Mouse (Mus musculus) right cerebral cortex, postnatal 10 days (tissue): Measurements from ENCODE around the gene Gid4.

Experiments
- DNase-seq, 2 experiments: peaks; one replicate each; pipeline ENCODE4 v3.0.0; 2021; ENCODE audit warnings: low spot score in 2 of 2

Gene Gid4

DNA sequence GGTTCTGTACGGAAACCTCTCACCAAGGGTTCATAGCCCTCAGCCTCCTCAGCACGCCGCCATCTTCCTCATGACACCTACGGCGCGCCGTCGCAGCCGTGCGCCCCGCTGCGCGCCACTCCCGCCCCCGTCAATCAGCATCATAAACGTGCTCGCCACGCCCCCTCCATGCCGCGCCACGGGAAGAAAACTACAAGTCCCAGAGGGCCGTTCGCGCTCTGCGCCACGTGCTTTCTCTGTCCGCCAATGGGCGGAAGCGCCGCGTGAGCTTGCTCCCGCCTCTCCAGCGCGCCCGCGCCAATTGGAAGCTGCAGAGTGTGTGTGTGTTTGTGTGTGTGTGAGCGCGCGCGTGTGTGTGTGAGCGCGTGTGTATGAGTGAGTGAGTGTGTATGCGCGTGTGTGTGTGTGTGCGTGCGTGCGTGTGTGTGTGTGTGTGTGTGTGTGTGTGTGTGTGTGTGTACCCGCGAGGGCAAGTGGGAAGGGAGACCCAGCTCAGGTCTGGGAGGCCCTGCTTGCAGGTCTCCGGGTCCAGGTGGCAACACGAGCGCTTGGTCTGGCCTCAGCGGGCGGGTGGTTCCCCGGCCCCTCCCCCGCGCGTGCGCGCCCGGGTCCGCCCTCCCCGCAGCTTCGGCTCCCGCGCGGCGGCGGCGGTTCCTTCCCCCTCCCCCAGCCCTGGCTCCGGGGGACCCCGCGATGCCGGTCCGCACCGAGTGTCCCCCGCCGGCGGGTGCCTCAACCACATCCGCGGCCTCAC lies at the start of gene Gid4:
Gene Gid4 (plus strand): TSS at position 183 of the 754 bp plus-strand sequence.
- peak; percentile 99 to 100 for DNase-seq

DNA sequence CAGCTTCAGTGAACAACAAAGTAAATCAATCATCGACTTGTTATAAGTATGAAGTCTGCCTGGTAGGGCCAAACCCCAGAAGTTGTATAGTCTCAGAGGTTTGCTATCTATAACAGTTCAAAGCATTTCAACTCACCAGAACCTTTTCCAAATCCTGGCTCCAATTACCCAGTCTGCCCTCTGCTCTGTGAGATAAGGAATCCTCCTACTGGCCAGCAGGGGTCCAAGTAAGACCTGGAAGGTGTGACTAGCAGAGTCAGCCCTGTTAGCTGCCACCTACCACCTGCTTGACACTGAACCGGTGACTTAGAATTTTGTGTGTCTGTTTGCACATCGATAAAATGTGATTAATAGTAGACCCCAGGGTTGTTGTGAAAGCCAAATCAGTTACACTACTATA lies 49.7 kb upstream of the Gid4 start:
- no peak for DNase-seq

DNA sequence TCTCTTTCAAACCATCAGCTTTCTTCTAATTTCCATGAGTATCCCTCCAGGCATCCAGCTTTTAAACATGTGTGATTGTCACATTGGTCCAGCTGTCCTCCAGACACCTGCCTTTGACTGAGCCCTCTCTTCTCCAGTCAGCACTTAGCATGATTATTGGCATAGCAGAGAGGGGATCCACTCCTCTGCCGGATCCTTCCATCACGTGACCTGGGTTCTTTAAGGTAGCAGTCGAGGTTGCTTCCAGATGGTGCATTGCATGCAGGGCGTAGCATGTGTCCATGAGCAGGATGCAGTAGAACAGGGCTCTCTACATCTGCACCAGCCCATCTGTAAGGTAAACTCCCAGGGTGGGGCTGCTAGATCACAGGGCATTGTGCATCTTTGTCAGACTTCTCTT lies 48.0 kb upstream of the Gid4 start:
- DNase-seq, result no peak

DNA sequence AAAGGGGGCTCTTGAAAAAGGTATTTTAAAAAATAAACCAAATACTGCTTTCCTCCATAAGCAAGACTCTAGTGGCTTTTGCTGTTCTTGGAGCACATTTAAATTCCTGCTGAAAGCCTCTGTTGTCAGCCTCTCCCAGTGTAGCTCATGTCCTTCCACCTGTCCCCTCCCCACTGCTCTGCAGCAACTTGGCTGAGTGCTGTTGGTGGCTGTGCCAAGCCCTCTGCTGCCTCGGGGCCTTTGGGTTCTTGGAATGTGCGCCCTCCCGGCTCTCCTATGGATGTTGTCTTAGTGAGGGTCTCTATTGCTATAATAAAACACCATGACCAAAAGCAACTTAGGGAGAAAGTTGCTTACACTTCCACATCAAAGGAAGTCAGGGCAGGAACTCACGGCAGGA lies 47.5 kb upstream of the Gid4 start:
- DNase-seq, result no peak

DNA sequence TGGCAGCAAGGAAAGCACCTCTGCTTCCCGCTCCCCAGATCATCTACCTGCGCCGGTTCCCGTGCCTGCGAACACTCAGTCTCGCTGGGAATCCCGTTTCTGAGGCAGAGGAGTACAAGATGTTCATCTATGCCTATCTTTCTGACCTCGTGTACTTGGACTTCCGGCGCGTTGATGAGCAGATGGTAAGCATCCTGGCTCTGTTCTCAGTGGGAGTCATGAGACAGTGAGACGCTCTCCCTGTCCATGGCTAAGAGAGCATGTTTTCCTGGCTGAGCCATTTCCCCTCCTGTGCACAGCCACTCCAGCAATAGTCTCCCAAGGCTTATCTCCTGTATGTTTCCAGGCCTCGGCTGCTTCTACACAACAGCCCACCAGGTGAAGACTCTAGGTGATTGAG lies 46.5 kb upstream of the Gid4 start:
- DNase-seq, result no peak

DNA sequence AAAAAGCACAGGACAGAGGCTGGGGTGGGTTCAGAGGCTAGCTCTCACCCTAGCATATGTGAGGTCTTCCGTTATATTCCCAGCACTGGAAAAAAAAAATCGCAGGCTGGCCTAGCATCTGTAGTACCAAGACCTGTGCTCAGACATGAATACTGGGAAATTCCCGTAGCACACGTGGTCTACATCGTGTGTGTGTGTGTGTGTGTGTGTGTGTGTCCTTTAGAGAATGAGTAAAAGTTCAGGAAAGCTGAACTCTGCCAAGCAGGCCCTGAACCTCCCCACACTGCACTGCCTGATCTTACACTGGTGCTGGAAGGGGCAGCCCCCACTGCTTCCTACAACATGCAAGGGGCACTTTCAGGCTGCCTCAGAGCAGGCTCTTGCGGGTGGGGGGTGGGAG lies 42.5 kb upstream of the Gid4 start:
- no peak for DNase-seq

DNA sequence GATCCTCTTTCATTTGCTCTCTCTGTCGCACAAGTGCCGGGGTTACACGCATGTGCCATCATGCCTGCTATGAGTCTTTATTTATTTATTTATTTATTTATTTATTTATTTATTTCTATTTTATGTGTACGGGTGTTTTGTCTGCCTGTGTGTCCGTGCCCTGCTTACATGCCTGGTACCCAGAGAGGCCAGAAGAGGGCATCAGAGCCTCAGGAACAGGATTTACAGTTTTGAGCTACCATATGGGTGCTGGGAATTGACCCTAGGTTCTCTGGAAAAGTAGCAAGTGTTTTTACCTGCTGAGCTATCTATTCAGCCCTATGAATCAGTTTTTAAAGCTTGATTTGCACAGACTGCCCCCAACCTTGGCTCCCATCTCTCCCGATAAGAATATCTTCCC lies 33.4 kb upstream of the Gid4 start:
- no peak for DNase-seq

DNA sequence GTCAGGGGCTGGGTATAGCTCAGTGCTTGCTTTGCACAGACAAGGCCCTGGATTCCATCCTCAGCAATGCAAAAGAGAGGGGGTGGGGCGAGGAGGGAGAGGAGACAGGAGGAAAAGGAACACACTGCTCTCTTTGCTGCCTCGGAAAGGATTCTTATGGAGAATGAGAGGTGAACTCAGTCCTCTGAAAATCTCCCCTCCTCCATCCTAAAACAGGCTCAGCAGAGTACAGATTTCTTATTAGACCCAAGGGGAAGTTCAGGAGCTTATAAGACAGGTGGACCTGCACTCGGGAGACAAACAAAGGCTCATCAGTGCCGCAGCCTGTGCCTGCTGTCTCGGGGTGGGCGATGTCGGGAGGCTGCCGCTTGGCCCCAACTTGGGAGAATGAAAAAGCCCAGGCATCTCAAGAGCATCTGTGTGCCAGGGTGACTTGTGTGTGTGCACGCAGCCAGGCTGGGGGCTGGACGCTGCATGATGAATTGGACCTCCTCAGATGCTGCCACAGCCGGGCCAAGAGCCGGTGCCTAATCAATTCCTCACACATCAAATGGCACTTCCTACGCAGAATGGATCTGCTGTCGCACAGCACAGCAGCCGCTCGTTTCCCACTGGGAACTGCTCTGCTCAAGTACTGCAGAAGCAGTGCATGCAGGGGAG lies 32.1 kb upstream of the Gid4 start:
- peak; percentile 85 to 90 for DNase-seq

DNA sequence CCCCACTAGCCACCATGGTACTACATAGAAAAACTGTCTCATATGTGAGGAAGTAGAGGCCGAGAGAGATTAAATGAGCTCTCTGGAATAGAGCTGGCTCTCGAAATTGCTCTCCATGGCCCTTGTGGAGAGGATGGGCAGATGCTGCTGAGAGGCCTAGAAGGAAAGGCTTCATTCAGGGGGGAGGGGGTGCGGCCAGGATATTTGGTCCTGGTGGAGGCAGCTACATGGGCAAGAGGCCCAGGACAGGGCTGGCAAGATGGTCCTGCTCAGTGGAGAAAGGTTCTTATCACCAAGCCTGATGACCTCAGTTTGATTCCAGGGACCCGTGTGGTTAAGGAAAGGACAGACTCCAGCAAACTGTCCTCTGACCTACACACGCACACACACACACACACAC lies 31.0 kb upstream of the Gid4 start:
- DNase-seq, result no peak

DNA sequence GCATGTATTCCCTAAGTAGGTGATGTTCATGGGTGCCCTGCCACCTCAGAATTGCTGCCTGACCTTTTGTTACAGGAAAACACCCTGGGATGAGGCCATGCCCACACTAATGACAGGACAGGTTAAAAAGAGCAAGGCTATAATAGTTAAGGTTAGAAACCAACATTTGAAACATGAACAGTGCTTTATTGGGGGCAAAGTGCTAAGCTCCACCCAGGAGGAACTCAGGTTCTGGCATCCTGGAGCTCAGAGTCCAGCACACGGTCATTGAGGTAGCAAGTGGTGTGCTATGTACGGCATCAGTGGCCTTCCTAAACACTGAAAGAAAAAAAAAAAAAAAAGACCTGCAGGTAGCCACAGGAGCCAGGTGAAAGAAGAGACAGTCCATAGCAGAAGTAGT lies 29.0 kb upstream of the Gid4 start:
- DNase-seq, result no peak

DNA sequence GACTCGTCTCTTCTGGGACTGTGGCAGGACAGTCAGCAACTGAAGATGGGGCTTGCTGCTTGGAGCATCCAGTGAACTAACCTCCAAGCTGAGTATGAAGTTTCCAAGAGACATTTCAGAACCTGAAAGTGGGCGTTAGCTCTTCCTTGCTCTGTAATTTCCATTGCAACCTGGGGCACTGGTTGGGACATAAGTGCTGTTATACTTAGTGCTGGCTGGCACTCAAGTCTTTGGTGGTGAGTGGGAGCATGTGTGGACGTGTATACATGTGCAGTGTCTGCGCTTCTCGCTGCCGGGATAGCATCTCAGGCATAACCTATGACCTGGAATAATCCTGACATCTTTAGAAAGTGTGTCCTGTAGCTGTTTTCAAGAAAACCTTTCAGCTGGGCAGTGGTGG lies 25.6 kb upstream of the Gid4 start:
- DNase-seq, result no peak

DNA sequence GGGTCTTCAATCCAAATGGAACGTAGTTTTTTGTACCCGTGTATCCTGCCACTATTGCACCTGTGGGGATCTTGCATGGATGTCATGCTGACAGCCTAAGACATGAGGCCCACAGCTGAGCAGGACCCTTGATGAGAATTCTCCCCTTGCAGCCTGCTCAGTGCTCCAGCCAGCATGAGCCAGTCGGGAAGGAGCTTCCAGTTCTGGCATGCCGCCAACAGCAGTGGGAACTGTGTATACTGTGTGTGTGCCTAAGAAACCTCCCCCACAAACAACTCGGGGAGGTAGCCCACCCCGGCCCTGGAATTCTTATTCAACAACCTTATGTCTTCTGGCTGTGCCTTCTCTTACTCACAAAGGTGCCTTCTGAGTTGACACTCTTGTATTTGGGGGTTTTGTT lies 20.4 kb upstream of the Gid4 start:
- DNase-seq, result peak; percentile 75 to 76

DNA sequence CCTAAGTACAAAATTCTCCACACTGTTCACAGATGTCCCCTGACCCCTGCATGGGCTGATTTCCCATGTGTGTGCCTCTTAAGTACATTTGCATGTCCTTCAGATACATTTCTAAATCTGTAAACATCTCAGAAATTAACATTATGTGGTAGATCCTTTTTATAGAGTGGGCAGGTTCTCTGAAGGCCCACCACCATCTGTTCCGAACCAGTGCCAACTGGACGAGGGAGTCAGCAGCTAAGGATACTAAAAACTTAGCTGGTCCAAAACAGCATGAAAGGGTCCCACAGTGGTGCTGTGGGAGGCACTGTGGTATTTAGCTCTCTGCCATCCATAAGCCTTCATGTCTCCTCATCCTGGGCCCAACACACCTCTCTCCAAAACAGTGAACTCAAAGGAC lies 19.8 kb upstream of the Gid4 start:
- DNase-seq, result peak; percentile 78 to 84

DNA sequence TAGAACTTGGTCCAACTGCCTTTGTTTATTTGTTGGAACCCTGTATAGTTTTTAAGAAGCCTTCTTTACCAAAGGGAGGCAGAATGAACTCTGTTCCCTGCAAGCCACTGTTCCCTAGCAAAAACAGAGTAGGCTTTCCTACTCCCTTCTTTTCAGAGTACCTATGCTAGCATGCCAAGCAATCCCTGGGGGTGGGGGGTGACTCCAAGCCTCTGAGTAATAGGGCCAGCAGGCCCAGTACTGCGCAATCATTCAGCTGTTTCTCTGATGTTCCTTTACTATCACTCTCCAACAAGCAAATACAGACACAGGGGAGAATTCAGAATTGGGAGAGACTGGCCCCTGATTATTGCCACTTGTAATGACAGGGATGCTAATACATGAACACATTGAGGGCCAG lies 10.3 kb upstream of the Gid4 start:
- DNase-seq, result no peak

DNA sequence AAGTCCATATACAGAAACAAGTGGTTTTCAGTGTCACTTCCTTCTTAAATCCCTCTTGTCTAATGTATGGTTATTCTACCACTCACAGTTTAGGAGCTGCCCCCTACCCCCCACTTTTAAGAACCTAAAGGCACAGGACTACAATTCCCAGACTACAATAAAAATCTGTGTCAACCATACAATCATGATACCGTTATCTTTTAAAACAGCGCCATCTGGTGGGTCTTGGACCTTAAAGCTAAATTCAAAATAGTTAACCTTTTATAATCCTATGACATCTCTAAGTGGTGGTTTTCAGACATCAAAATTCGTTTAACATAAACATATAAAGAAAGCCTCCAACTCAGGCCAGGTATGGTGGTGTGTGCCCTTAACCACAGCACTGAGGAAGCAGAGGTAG lies 4.8 kb upstream of the Gid4 start:
- DNase-seq, result peak; percentile 55 to 71

DNA sequence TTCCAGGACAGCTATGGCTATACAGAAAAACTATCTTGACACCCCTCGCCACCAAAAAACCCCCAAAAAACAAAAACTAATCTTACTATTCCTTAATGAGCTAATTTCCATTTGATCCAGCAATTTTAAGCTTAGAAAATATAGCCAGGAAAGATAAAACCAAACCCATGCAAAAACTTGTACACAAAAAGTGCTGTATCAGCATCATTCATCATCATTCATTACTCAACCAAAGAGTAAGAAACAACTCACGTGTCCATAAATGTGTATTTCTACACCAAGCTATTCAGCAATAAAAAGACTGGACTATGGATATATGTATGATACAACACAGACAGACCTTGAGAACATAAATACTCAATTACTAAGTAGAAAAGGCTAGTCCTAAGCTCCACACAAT lies 4.0 kb upstream of the Gid4 start:
- no peak for DNase-seq

DNA sequence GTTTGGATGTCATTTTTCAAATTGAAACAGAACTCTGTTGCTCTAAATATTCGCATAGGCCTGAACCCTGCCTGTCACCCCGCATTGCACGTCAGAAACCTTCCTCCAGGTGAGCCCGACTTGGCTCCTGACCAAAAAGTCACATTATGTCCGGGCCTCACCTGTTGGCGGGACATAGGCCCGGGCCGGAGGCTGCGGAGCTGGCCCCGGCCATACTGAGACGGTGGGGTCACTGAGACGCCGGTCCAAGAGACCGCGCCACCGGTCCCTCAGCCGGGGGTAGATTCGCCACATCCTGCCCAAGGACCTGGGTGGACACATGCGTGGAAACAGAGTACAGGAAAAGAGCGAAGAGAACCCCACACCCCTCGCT lies 369 bp upstream of the Gid4 start:
- DNase-seq, result no peak

DNA sequence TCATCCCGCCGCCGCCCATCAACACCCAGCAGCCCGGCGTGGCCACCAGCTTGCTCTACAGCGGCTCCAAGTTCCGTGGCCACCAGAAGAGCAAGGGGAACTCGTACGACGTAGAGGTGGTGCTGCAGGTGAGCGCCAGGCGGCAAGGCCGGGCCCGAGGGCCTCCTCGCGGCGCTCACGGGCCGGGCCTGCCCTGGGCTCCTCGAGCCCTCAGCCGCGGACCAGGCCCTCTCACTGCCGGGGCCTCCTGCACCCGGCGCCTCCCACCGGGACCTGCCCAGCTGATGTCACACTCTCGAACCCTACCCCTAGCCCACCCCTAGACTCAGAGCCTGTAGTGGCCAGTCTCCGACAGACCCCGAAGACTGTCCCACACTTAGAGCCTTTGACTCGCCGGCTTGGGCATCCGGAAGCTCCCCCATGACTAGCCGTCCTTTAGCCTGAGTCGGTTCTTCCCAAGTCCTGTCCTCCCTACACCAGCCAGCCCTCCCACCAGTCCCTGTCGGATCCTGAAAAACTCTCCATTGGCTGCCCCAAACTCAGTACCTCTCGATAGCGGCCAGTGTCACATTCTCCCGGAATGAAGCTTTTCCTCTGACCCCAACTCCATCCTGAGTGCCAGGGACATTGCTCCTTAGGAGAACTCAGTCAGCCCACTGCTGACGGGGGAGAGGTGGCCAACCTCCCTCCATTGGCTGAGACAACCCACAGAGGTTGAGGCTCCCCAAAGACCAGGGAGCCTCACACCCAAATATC lies 950 bp downstream of the Gid4 start, which contains the start of gene Atpaf2:
Gene Atpaf2 (minus strand): TSS at position 741 of the 756 bp plus-strand sequence.
- DNase-seq, result peak in 1 of 2 experiments; percentile 52

DNA sequence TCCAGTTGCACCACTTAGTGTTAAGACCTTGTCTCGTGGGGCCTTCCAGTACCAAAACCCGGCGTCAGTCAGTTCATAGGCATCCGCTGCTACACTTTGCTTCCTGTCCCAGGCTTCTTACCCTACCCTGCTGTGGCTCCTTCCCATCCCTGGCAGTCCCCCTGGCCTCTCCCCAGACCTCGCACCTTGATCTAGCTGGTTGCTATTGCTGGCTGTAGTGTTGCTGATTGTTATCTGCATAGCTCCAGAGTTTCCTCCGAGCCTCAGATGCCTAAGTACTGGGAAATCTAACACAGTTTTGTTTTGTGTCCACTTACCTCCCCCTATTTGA lies 1.5 kb downstream of the Gid4 start:
- DNase-seq, result peak in 1 of 2 experiments; percentile 38

DNA sequence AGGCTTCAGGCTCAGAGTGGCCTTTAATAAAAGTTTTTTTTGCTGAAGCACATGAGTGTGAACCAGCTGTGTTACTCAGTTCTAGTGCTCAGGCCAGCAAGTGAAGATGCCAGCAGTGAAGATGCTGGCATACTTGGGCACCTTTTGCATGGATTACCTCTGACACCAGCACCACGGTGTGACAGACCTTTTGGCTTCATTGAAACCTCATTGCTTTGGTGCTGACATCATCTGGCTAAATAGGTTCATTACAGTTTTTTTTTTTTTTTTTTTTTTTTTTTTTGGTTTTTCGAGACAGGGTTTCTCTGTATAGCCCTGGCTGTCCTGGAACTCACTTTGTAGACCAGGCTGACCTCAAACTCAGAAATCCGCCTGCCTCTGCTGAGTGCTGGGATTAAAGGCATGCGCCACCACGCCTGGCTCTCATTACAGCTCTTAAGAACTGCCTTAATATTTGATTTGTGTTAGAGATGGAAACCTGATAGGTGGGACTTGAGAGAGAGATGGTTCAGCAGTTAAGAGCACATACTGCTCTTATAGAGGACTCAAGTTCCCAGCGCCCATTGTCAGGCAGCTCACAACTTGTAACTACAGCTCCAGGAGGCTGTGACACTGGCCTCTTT lies 5.2 kb downstream of the Gid4 start:
- DNase-seq, result no peak

DNA sequence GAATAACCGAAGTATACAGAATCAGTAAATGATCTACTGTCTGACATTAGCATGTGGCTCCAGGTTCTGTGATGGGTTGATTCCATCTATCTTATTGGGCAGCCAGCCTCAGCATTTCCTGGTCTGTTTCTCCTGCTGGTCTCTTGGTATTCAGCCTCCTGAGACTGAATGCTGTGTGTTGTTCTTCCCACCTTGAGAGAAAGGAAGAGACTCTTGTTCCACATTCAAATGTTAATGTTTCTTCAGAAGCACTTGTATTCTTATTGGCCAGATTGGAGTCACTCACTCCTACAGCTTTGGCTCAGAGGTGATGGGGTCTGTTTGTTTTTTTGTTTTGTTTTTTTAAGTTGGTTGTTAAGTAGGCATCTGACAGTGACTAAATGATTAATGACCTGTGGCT lies 6.1 kb downstream of the Gid4 start:
- no peak for DNase-seq

DNA sequence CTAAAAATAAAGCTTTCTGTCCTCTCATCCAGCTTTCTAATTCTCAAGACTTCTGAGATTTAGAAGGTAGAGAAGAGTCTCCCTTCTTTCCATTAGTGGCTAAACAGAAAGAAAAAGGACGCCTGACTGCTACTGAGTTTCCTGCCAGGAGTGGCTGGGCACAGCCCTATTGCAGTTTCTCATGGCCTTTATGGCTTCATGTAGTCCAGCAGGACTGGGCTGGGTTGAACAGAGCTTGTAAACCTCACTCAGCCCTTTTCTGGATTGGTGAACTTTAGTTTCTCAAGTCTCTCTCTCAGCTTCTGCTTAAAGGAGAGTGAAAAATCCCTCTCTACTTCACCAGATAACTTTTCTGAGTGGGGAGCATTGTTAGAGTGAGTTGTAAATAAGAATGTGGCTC lies 9.5 kb downstream of the Gid4 start:
- no peak for DNase-seq

DNA sequence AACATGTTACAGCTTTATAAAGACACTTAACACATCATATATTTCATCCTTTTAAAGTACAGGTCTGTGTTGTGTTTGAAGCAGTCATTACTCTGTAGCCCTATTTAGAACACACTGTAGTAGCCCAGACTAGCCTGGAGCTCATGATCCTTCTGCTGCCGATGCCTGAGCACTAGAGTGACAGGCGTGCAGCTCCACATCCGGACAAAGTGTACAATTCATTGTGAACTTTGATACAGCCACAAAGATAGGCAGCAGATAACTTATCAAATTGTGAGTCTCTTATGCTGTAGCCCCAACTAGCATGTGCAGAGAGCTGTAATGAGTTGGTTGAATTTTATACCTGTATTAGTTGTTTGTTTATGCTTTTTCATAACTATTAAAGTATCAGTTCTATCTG lies 10.7 kb downstream of the Gid4 start:
- no peak for DNase-seq
